Mouse (Mus musculus): Measurements from ENCODE around the gene Slc19a2. TPM values are rescaled to one million over a fixed set of nuclear protein-coding genes. Genes with fewer than 3 reads are reported as not detected.

Gene Slc19a2
- polyA plus RNA-seq, 1 experiment: 6.2 TPM

DNA sequence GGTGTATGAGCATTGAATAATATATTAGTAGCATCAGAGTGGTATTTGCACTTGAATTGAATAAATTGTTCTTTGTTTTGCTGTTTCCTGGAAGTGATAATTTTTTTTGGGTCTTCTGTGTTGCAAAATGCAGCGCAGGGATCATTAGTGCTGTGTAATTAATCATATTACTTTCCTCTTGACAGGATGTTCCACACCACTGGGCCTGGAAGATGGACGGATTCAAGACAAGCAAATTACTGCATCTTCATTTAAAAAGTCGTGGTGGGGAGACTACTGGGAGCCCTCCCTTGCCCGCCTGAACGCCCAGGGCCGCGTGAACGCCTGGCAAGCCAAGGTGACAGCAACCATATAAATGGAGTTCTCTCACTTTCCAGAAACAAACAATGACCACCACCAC is 34.7 kb upstream of the Slc19a2 start:
- Histone ChIP-seq H3K79me2 (ENCODE audit: control insufficient read depth, insufficient read depth) (no peaks in the 10 kb centered on the region), H3K4me2 (ENCODE audit: low read depth) (no peak overlapping the region), H3K4me3 (no peak overlapping the region), H3K27me3 (ENCODE audit: control insufficient read depth, insufficient read depth, insufficient read length) (peaks cover 25% of the 10 kb centered on the region), H3ac (ENCODE audit: control insufficient read depth, insufficient read length) (no peak overlapping the region), H3K36me3 (ENCODE audit: control insufficient read depth, insufficient read depth) (no peaks in the 10 kb centered on the region)
- TF ChIP-seq SRF (IDR thresholded peaks at IDR 0.05; ENCODE audit: control insufficient read depth, insufficient read length, low read depth): no peak
- no peak for TF ChIP-seq MYOD1 (IDR thresholded peaks at IDR 0.05; ENCODE audit: control insufficient read depth in 1 of 3, insufficient read length in 2 of 3, low read depth in 2 of 3)
- no peak for TF ChIP-seq TCF3 (IDR thresholded peaks at IDR 0.05; ENCODE audit: insufficient read length, low read depth)
- TF ChIP-seq E2F4 (IDR thresholded peaks at IDR 0.05; ENCODE audit: insufficient read depth): no peak
- no peak for TF ChIP-seq USF1 (IDR thresholded peaks at IDR 0.05; ENCODE audit: low read depth)
- TF ChIP-seq POLR2AphosphoS2 (IDR thresholded peaks at IDR 0.05; ENCODE audit: insufficient read length, low read depth): no peak
- no peak for TF ChIP-seq TCF12 (IDR thresholded peaks at IDR 0.05; ENCODE audit: insufficient read depth, poor library complexity, severe bottlenecking)
- no peak for TF ChIP-seq CEBPB (IDR thresholded peaks at IDR 0.05; ENCODE audit: insufficient read depth, poor library complexity, severe bottlenecking)

DNA sequence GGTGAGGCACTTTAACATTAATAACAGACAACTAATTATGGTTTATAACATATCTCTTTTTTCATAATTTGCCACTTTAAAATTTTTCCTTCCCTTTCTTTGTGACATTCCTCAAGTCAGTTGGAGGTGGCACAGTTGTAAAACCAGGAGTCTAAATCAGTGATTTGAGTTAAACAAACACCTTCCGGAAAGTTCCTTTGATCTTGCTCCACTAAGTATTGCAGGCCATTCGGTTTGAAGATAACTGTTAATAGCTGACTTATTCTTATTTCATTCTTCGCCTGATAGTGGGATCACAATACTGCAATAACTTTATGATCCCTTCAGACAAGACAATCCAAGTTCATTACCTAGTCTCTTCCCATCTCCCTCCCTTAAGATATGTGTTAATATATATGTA is 33.7 kb upstream of the Slc19a2 start:
- H3ac ChIP-seq (ENCODE audit: control insufficient read depth, insufficient read length): no peak overlapping the region
- peaks cover 25% of the 10 kb centered on the region for H3K27me3 ChIP-seq (ENCODE audit: control insufficient read depth, insufficient read depth, insufficient read length)
- no peaks in the 10 kb centered on the region for H3K79me2 ChIP-seq (ENCODE audit: control insufficient read depth, insufficient read depth)
- H3K4me3 ChIP-seq: no peak overlapping the region
- H3K36me3 ChIP-seq (ENCODE audit: control insufficient read depth, insufficient read depth): no peaks in the 10 kb centered on the region
- no peak overlapping the region for H3K4me2 ChIP-seq (ENCODE audit: low read depth)
- TF ChIP-seq E2F4 (IDR thresholded peaks at IDR 0.05; ENCODE audit: insufficient read depth): no peak
- no peak for TF ChIP-seq POLR2A (IDR thresholded peaks at IDR 0.05; ENCODE audit: insufficient read length, low read depth)
- TF ChIP-seq MYOG (IDR thresholded peaks at IDR 0.05; ENCODE audit: control insufficient read depth in 1 of 3, insufficient read depth in 1 of 3, insufficient read length in 2 of 3, low read depth in 2 of 3): no peak
- no peak for TF ChIP-seq SRF (IDR thresholded peaks at IDR 0.05; ENCODE audit: control insufficient read depth, insufficient read length, low read depth)
- no peak for TF ChIP-seq CEBPB (IDR thresholded peaks at IDR 0.05; ENCODE audit: insufficient read depth, poor library complexity, severe bottlenecking)
- no peak for TF ChIP-seq POLR2AphosphoS2 (IDR thresholded peaks at IDR 0.05; ENCODE audit: insufficient read length, low read depth)
- TF ChIP-seq REST (IDR thresholded peaks at IDR 0.05; ENCODE audit: insufficient read depth, insufficient read length): no peak
- no peak for TF ChIP-seq USF1 (IDR thresholded peaks at IDR 0.05; ENCODE audit: low read depth)
- TF ChIP-seq MAX (IDR thresholded peaks at IDR 0.05; ENCODE audit: low read depth): no peak
- no peak for TF ChIP-seq TCF3 (IDR thresholded peaks at IDR 0.05; ENCODE audit: insufficient read length, low read depth)

DNA sequence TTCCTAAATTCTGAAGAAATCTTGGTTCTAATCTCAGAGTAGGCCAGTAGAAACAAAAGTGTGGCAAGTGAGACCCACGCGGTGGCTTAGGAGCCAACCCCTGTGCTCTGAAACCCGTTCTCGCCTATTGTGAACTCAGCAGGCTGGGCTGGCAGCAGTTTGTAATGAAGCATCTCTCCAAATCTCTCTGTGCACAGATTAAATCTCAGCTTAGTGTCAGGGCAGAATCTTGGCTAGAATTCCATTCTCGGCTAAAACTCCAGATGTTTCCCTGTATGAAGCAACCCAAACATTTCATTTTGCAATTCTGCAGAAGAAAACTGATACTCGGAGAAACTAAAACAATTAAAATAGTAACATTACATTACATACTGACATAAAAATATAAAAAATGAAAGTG is 33.3 kb upstream of the Slc19a2 start:
- H3K27me3 ChIP-seq (ENCODE audit: control insufficient read depth, insufficient read depth, insufficient read length): peaks cover 23% of the 10 kb centered on the region
- TF ChIP-seq SRF (IDR thresholded peaks at IDR 0.05; ENCODE audit: control insufficient read depth, insufficient read length, low read depth) (no peak), E2F4 (IDR thresholded peaks at IDR 0.05; ENCODE audit: insufficient read depth) (no peak)
- H3K79me2 ChIP-seq (ENCODE audit: control insufficient read depth, insufficient read depth): no peaks in the 10 kb centered on the region
- H3K4me2 ChIP-seq (ENCODE audit: low read depth): no peak overlapping the region
- H3K36me3 ChIP-seq (ENCODE audit: control insufficient read depth, insufficient read depth): no peaks in the 10 kb centered on the region
- H3K4me3 ChIP-seq: no peak overlapping the region
- H3ac ChIP-seq (ENCODE audit: control insufficient read depth, insufficient read length): no peak overlapping the region

DNA sequence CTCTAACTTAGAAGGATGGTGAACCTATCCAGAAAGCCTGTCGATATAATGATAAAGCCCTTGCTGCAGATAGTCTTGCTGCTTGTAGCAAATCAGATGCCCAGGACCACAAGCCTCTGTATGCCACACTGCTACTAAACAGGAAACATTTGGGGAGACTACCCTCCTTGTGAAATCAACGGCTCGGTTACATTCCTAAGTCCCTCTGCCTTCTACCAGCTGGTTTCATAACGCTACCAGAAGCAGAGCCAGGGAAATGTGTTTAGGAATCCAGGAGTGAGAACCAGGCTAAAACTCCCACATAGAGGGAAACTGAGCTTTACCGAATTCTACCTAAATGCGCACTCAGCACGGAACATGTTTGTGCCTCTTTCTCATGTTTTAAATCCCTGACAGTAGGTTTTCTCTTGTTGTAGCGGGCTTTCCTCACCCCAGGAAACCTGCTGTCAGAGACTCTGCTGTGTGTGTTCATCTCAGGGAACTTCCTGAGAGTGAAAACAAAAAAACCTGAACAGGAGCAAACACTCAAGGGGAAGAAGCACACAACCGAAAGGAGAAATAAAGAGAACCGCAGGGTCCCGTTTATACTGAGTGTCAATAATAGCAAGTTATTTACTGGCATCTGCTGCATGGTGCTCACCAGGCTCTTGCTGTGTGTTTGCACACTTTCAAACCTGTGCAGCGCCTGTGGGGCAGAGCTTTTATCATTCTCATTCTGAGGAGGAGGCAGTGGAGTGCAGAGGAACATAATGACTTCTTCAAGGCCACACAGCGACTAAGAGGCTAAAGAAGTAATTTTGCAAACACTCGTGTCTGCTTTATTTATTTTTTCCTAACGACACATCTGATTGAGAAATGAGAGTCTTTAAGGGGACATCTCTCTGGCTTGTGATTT is 30.8 kb upstream of the Slc19a2 start:
- TF ChIP-seq MAX (IDR thresholded peaks at IDR 0.05; ENCODE audit: low read depth) (no peak), SRF (IDR thresholded peaks at IDR 0.05; ENCODE audit: control insufficient read depth, insufficient read length, low read depth) (no peak), MYOG (IDR thresholded peaks at IDR 0.05; ENCODE audit: control insufficient read depth in 1 of 3, insufficient read depth in 1 of 3, insufficient read length in 2 of 3, low read depth in 2 of 3) (no peak), TCF3 (IDR thresholded peaks at IDR 0.05; ENCODE audit: insufficient read length, low read depth) (no peak), E2F4 (IDR thresholded peaks at IDR 0.05; ENCODE audit: insufficient read depth) (no peak)
- Histone ChIP-seq H3K79me2 (ENCODE audit: control insufficient read depth, insufficient read depth) (no peaks in the 10 kb centered on the region), H3K4me2 (ENCODE audit: low read depth) (no peak overlapping the region), H3K36me3 (ENCODE audit: control insufficient read depth, insufficient read depth) (no peaks in the 10 kb centered on the region), H3ac (ENCODE audit: control insufficient read depth, insufficient read length) (no peak overlapping the region), H3K4me3 (no peak overlapping the region), H3K27me3 (ENCODE audit: control insufficient read depth, insufficient read depth, insufficient read length) (peaks cover 7% of the 10 kb centered on the region)

DNA sequence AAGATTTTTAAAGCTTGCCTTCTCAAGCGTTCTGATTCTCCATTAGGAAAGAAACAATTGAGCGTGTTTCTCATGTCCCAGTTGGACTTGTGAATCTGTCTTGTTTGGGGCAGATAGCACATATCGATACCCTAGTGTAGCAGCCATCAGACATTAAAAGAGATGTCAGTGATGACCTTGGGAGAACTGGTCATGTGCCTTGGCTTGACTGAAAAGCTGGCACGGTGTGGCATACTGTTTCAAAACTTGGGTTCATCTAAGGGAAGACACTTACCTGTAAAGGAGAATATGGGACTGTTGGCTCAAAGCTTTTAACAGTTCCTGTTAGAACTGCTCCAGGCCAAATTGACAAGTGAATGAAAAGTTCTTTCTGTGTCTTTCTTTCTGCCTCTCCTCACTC is 28.6 kb upstream of the Slc19a2 start:
- Histone ChIP-seq H3K79me2 (ENCODE audit: control insufficient read depth, insufficient read depth) (no peaks in the 10 kb centered on the region), H3K4me3 (no peak overlapping the region), H3K4me2 (ENCODE audit: low read depth) (no peak overlapping the region), H3ac (ENCODE audit: control insufficient read depth, insufficient read length) (no peak overlapping the region), H3K36me3 (ENCODE audit: control insufficient read depth, insufficient read depth) (no peaks in the 10 kb centered on the region), H3K27me3 (ENCODE audit: control insufficient read depth, insufficient read depth, insufficient read length) (peaks cover 7% of the 10 kb centered on the region)
- TF ChIP-seq MYOD1 (IDR thresholded peaks at IDR 0.05; ENCODE audit: control insufficient read depth in 1 of 3, insufficient read length in 2 of 3, low read depth in 2 of 3): no peak
- no peak for TF ChIP-seq REST (IDR thresholded peaks at IDR 0.05; ENCODE audit: insufficient read depth, insufficient read length)
- no peak for TF ChIP-seq MAX (IDR thresholded peaks at IDR 0.05; ENCODE audit: low read depth)
- TF ChIP-seq TCF3 (IDR thresholded peaks at IDR 0.05; ENCODE audit: insufficient read length, low read depth): no peak
- no peak for TF ChIP-seq E2F4 (IDR thresholded peaks at IDR 0.05; ENCODE audit: insufficient read depth)
- TF ChIP-seq MYOG (IDR thresholded peaks at IDR 0.05; ENCODE audit: control insufficient read depth in 1 of 3, insufficient read depth in 1 of 3, insufficient read length in 2 of 3, low read depth in 2 of 3): no peak
- no peak for TF ChIP-seq CEBPB (IDR thresholded peaks at IDR 0.05; ENCODE audit: insufficient read depth, poor library complexity, severe bottlenecking)
- TF ChIP-seq USF1 (IDR thresholded peaks at IDR 0.05; ENCODE audit: low read depth): no peak
- no peak for TF ChIP-seq POLR2A (IDR thresholded peaks at IDR 0.05; ENCODE audit: insufficient read length, low read depth)
- TF ChIP-seq SRF (IDR thresholded peaks at IDR 0.05; ENCODE audit: control insufficient read depth, insufficient read length, low read depth): no peak
- no peak for TF ChIP-seq POLR2AphosphoS2 (IDR thresholded peaks at IDR 0.05; ENCODE audit: insufficient read length, low read depth)
- TF ChIP-seq TCF12 (IDR thresholded peaks at IDR 0.05; ENCODE audit: insufficient read depth, poor library complexity, severe bottlenecking): no peak

Measured in myocyte (in vitro differentiated cells).